Mouse (Mus musculus) cerebellum, adult (tissue): Measurements from ENCODE around the gene Gfi1b.

Source experiments
- ATAC-seq: cut with Nextera tagmentation; 2 replicates; pipeline ENCODE4 v1.9.2; 2017; ENCODE audit warnings: mild to moderate bottlenecking, moderate library complexity, mixed read lengths; ENCODE audit not compliant: insufficient number of reproducible peaks, low FRiP score, low TSS enrichment

Gfi1b gene

GRCm38 (mm10) chr2:28624870-28625269, 3.1 kb upstream of the Gfi1b start:
- ATAC-seq: no peak

DNA sequence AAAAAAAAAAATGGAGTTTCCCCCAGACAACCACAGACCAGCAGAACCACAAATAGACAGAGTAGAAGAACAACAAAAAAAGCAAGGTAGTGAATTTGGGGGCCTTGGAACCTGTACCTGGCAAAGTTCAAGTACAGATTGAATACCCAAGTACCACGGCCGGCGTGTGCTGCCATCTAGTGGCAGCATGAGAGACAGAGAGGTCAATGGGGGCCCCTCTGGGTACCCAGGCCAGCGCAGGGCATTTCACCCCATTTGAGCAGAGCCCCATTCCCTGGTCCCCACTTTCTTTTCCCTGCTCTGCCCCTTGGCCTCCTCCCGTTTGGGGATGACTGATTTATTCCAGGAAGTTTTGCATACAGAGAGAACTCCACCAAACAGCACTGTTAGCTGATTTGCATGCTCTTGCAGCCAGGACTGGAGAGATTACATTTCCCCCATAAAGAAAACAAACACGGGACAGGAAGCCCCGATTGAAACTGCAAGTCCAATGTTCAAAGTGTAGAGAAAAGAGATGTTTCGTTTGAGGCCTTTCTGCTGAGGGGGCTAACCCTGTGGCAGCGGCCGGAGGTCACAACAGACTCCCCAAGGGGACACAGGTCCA, 841 bp upstream of the Gfi1b start:
- ATAC-seq: no peak

DNA sequence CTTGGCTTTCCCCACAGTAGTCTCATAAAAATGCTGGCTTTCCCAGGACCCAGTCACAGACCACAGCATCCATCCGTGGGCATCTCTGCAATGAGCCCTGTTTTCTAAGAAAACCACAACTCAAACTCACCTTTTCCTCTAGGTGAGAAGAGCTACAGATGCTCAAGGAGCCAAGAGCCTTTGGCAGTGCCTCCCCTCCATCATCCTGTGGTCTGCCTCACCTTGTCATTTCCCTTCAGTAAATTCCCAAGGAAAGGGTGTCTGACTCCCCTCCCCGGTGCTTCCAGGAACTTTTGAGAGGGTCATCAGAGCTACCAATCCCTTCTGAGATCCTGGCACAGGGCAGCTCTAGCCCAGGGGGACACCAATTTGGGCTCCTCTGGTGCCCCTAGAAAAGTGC, 671 bp downstream of the Gfi1b start:
- no peak for ATAC-seq

GRCm38 (mm10) chr2:28620522-28620921, 1.3 kb downstream of the Gfi1b start:
- ATAC-seq: no peak

- ATAC-seq: no peak
These were observed 2.4 kb downstream of the Gfi1b start for GRCm38 (mm10) chr2:28619369-28619768.

DNA sequence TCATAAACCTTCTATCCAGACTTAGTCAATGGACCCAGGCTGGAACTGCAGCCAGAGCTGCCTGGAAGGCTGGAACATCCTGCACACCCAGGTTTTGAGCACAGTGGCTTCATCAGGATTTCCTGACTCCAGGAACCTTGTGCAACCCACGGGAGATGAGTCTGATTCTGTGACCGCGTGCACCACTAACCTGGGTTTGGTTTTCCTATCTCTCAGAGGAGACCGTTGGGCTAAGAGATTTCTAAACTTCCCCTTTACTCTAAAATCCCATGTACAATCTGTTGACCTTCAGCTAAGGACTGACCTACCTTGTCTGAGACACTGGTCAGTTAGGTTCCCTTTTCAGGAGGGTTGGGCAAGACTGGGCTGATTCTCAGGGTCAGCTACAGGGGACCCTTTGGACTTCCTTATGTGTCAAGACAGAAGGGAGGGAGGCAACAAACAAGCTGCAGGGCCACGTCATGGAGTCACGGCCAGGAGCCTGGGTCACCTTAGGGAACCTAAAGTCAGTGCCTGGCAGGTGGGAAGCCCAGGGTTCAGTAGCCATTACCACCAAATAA, 2.9 kb downstream of the Gfi1b start:
- no peak for ATAC-seq

- no peak for ATAC-seq
These were observed 4.0 kb downstream of the Gfi1b start for GRCm38 (mm10) chr2:28617498-28618486.

DNA sequence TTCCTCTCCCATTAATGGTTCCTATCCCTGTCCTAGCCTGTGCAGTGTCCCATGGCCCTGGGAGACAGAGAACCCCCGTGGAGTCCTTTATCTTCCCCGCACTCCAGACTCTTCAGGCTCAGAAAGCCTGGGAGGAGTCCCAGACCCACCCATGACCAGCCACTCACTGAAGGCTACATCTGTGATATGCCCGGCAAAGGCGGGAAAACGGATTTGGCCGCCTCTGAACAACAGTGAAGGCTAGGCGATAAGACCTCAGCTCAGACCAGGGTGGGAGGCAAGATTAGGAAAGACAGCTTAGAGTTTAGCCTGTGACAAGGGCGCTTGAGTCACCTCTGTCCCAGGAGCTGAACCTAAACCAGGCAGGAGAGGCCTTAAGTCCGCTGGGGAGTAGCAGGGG, 4.9 kb downstream of the Gfi1b start:
- no peak for ATAC-seq

- ATAC-seq: no peak
These were observed 5.4 kb downstream of the Gfi1b start for GRCm38 (mm10) chr2:28616358-28616757.

DNA sequence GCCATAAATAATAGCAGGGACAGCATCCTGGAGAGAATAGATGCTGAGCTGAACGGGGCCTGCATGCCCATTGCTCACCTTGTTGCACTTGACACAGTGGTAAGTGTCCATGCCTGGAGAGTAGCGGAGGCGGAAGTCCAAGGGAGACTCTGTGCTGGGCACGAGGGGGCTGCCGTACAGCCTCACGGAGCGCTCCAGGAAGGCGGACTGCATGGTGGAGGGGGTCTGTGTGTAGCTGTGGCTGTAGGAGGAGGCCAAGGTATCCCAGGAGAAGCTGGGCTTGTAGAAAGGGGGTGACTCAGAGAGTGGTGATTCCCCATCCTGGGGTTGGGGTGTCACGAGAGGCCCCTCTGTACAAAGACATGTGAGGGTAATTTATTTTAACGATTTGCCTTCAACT, 8.2 kb downstream of the Gfi1b start:
- ATAC-seq: no peak

- no peak for ATAC-seq
These were observed 9.2 kb downstream of the Gfi1b start for GRCm38 (mm10) chr2:28612436-28613063.

- ATAC-seq: no peak
These were observed 10.4 kb downstream of the Gfi1b start for GRCm38 (mm10) chr2:28611407-28611787.

DNA sequence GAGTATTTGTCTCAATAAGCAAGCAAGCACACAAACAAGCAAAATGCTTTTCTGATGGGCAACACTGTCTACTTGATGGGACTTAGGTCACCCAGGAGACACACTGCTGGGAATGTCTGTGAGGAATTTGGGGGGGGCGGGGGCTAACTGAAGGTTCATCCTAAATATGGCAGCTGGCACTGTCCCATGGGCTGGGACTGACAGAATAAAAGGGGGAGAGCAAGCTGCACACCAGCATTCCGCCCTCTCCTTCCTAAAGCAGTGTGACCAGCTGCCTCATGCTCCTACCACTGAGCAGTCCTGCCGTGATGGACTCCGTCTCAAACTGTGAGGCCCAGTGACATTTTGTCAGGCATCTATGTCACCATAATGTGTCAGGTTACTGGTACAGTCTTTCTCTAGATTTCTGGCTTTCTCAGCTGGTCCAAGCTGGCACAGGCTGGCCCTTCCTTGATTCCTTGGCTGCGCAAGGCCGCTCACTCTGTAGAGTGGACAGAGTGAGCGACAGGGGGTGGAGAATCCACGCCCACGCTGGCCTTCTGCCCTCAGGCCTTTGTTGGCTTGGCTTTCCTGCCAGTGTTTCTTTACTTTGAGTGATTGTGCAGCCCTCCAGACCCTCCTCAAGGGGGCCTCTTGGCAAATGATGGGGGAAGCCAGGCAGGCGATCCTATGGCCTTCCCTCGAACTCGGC, 10.9 kb downstream of the Gfi1b start:
- no peak for ATAC-seq

DNA sequence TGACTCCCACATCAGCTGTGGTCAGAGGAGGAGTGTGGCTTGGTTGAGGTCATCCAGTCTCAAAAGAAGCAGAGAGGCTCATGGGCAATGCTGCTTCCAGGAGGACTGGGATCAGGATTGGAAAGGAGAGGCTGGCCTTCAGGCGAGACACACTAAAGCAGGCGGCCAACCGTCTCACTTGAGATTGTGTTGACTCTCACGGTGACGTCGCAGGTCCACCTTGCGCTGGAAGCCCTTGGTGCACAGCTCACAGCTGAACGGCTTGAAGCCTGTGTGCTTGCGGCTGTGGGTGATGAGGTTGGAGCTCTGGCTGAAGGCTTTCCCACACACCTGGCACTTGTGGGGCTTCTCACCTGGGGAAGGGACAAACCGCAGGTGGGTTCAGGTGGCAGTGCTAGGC, 11.9 kb downstream of the Gfi1b start:
- no peak for ATAC-seq

GRCm38 (mm10) chr2:28607341-28608165, 14.2 kb downstream of the Gfi1b start:
- ATAC-seq: no peak

- no peak for ATAC-seq
These were observed 15.0 kb downstream of the Gfi1b start for GRCm38 (mm10) chr2:28606601-28607340.

DNA sequence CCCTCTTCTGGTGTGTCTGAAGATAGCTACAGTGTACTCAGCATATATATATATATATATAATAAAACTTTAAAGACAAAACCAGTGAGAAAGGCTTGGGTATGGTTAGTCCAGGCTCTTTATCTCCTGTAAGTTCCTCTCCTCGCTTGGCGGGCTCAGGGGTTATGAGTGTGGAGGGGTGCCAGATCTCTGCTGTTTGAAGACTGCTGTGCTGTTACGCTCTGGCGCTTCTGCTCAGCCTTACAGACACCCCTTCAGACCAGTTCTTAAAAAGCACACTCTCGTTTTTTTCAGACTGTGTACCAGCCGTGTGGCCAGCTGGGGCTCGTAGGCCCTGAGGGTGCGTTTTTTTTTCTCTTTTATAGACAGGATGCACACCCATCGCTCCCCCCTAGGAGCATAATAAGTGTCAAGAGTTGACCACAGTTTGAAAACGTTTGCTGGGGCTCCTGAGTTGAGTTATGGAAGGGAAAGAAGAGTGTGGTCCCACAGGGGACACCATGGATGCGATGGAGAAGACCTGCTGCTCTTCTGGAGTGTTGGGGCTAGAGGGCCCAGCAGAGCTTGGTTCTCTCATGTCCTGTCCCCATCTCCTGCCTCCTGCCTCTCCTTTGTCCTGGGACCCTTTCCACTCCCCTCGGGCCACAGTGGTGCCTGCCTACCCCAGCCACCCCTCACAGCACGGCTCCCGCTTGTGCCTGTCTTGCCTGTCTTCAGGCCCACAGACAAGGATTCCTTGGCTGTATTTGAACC, 15.8 kb downstream of the Gfi1b start:
- no peak for ATAC-seq

DNA sequence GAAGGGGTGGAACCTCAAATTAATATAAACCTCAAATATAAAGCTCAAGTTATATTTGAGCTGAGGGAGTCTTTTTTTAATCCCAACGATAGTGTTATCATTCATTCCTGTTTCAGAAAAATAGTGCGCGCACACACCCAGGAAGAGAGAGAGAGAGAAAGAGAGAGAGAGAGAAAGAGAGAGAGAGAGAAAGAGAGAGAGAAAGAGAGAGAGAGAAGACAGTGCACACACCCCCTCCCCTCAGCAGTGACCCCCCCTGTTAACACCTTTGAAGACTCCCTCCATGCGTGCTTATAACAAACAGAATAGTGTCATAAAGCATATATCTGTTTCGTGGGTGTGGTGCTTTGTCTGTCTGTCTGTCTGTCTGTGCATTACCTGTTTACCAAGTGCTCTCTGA, 18.2 kb downstream of the Gfi1b start:
- no peak for ATAC-seq
